Mouse (Mus musculus) urinary bladder, postnatal 25 days (tissue): Measurements from ENCODE around the gene Sgsh.
"Not testable (repeated sequence)": the region's sequence is repeated elsewhere in the genome, so short reads cannot be mapped to it uniquely, and the experiment has no call there.

Source experiments
- DNase-seq: peaks from one replicate; pipeline ENCODE4 v3.0.0; 2022; ENCODE audit warnings: low spot score

Sgsh gene

GRCm38 (mm10) chr11:119355443-119356385, at the start of gene Sgsh, which contains the start of gene Slc26a11:
TSS of gene Sgsh (minus strand) at chr11:119355536.
TSS of gene Slc26a11 (plus strand) at chr11:119355557.
- DNase-seq = peak; percentile 90

- DNase-seq = peak; percentile 19
Observed at GRCm38 (mm10) chr11:119404627-119405026, 49.3 kb upstream of the Sgsh start.

- no peak for DNase-seq
Observed at GRCm38 (mm10) chr11:119402501-119403160, 47.3 kb upstream of the Sgsh start.

GRCm38 (mm10) chr11:119396461-119396860, 41.1 kb upstream of the Sgsh start:
- DNase-seq = no peak

GRCm38 (mm10) chr11:119395931-119396330, 40.6 kb upstream of the Sgsh start:
- DNase-seq = no peak

- DNase-seq = no peak
Observed at GRCm38 (mm10) chr11:119395394-119395793, 40.1 kb upstream of the Sgsh start.

GRCm38 (mm10) chr11:119394210-119394609, 38.9 kb upstream of the Sgsh start:
- no peak for DNase-seq

GRCm38 (mm10) chr11:119393483-119393804, 38.1 kb upstream of the Sgsh start:
- DNase-seq = no peak

- DNase-seq = peak; percentile 53
Observed at GRCm38 (mm10) chr11:119392800-119393482, 37.6 kb upstream of the Sgsh start, which contains the start of gene Rnf213. TSS of gene Rnf213 (plus strand) at chr11:119393100.

- peak; percentile 67 for DNase-seq
Observed at GRCm38 (mm10) chr11:119392001-119392614, 36.8 kb upstream of the Sgsh start.

GRCm38 (mm10) chr11:119391386-119392000, 36.2 kb upstream of the Sgsh start:
- DNase-seq = no peak

GRCm38 (mm10) chr11:119390271-119391231, 35.2 kb upstream of the Sgsh start:
- peak; percentile 64 for DNase-seq

GRCm38 (mm10) chr11:119389851-119390270, 34.5 kb upstream of the Sgsh start:
- peak; percentile 81 for DNase-seq

GRCm38 (mm10) chr11:119387273-119387672, 31.9 kb upstream of the Sgsh start:
- DNase-seq = not testable (repeated sequence)

GRCm38 (mm10) chr11:119386306-119386705, 31.0 kb upstream of the Sgsh start:
- DNase-seq = no peak

- DNase-seq = no peak
Observed at GRCm38 (mm10) chr11:119384904-119385303, 29.6 kb upstream of the Sgsh start.

GRCm38 (mm10) chr11:119382338-119382850, 27.1 kb upstream of the Sgsh start:
- DNase-seq = no peak

- no peak for DNase-seq
Observed at GRCm38 (mm10) chr11:119381631-119382337, 26.4 kb upstream of the Sgsh start.

- no peak for DNase-seq
Observed at GRCm38 (mm10) chr11:119378551-119378950, 23.2 kb upstream of the Sgsh start.
